Mouse (Mus musculus): Measurements from ENCODE around the gene Nup214.
"Not testable (repeated sequence)": the region's sequence is repeated elsewhere in the genome, so short reads cannot be mapped to it uniquely, and the experiment has no call there.

Nup214 gene

GRCm38 (mm10) chr2:31965110-31965509 lies 9.1 kb upstream of the Nup214 start:
- DNase-seq = peak; percentile 56

DNA sequence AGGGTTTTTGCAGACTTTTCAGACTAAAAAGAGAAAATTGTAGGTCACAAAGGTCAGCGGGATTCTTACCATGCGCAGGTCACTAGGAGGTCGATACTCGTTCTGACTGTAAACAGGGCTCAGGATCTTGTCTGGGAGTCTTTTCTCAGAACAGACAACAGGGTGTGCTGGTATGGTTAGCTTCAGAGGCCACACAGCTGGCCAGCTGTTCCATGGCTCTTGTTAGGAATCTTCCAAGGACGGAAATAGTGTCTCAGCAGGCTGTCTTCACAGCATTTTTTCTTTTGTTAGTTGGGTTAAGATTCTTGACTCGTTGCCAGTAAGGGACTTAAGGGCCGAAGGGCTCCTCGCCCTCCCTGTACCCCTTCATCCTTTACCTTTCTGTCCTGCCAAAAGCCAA lies 7.4 kb upstream of the Nup214 start:
- no peak for DNase-seq

DNA sequence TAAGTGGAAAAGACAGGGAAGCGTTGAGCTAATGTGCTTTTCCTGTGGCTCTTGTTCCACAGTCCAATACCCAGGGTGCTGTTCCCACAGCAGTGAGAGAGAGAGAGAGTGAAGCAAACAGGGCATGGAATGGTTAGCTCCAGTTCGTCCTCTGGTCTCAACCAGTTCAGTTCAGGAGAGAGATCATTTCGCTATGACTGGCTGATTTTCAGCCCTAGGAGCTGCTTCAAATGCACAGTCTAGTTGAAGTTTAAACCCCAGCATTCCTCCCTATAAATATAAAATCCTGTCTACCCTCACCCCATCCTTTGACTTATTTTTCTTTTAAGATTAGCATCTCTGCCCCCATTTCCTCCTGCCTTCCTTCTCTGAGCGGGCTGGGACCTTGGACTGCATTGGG lies 1.6 kb upstream of the Nup214 start:
- no peak for DNase-seq

GRCm38 (mm10) chr2:31974809-31975371 lies 654 bp downstream of the Nup214 start:
- no peak for DNase-seq

DNA sequence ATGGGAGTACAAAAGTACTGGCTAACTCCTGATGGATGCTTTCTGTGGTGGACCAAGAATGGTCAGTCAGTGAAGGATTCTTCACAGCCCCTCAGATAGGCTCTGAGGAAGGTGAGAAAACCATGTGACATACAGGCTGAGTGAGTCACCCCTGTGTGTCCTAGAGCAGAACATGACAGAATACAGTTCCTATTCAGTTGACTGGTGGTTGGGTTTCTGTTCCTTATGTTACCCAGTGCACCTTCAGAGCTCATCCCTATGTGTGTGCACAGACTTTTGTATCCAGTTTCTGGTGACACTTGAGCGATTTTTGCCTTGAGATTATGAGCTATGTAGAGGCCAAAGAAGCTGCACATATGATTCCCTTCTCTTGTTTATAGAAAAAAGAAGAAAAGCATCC lies 13.5 kb downstream of the Nup214 start:
- no peak for DNase-seq

- peak; percentile 36 for DNase-seq
Measured at GRCm38 (mm10) chr2:31990961-31991360, 16.7 kb downstream of the Nup214 start.

DNA sequence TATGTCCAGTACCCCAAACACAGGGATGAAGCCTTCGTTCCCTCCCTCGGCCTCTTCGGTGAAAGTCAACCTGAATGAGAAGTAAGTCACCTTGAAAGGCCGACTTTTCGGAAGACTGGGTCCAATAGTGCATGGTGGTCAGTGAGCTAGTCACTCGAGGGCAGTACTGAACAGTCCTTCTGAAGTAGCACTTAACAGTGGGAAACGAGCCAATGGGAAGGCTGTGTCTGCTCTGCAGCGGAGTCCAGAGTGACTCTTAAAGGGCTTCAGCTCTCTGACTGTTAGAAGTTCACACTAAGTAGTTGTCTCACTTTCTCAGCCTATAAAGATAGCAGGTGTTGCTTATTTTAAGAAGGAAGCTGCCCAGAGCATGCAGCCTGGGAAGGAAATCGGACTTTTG lies 20.7 kb downstream of the Nup214 start:
- peak; percentile 59 for DNase-seq

GRCm38 (mm10) chr2:31996060-31996459 lies 21.8 kb downstream of the Nup214 start:
- DNase-seq = no peak

DNA sequence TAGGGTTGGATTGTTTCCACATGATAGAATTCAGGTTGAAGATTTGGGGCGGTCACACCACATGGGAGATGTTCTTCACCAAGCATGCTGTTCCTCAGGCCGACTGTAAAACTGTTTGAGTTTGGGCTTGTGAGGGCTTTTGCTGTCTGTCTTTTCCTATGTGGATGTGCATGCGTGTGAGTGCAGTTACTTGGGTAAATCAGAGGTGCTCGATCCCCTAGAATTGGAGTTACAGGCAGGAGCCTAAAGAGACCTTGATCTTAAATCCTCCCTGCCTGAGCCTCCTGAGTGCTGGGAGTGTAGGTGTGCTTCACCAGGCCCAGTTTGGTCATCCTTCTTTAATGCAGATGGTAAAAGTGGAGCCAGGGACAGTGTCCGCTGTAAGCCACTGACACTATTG lies 23.3 kb downstream of the Nup214 start:
- no peak for DNase-seq

- no peak for DNase-seq
Measured at GRCm38 (mm10) chr2:31998443-31998842, 24.2 kb downstream of the Nup214 start.

GRCm38 (mm10) chr2:32008311-32008710 lies 34.1 kb downstream of the Nup214 start:
- no peak for DNase-seq

DNA sequence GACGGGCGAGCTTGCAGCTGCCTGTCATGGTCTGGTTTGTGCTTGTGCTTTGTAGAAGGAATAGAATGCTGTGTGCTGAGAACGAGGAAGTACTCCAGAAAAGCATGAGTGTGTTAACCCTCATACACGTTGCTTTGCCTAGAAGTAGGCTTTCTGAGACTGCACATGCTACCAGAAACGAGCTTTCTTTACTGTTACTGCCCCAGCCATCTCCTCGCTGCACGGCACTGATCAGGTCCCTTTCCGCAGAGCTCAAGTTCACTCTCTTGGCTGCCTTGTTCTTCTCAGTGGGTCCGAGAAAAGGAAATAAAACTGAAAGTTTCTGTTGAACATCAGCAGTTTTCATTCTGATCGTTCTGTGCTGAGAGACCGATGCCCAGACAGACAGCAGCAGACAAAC lies 34.5 kb downstream of the Nup214 start:
- no peak for DNase-seq

GRCm38 (mm10) chr2:32019704-32020103 lies 45.5 kb downstream of the Nup214 start:
- no peak for DNase-seq

GRCm38 (mm10) chr2:32020229-32020628 lies 46.0 kb downstream of the Nup214 start:
- DNase-seq = no peak

GRCm38 (mm10) chr2:32024372-32024771 lies 50.1 kb downstream of the Nup214 start:
- DNase-seq = no peak

DNA sequence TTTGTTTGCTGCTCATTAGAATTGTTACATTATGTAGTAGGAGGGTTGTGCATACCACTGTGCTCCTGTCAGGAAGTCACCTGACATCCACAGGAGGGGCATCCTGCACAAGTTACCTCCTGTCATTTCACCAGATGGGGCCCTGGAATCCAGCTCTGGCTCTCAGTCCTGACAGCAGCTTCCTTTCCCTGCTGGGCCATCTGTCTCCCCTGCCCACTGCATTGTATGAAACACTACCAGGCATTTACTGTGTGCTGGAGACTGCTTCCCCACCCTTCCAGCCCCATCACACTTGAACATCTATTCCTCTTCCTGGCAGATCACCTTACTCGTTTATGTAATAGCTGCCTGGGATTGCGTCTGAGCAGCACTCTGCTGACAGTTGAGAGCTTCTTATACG lies 55.4 kb downstream of the Nup214 start:
- DNase-seq = no peak

GRCm38 (mm10) chr2:32033436-32033835 lies 59.2 kb downstream of the Nup214 start:
- no peak for DNase-seq

GRCm38 (mm10) chr2:32034206-32034605 lies 60.0 kb downstream of the Nup214 start:
- no peak for DNase-seq

- no peak for DNase-seq
Measured at GRCm38 (mm10) chr2:32037279-32037858, 63.1 kb downstream of the Nup214 start.

DNA sequence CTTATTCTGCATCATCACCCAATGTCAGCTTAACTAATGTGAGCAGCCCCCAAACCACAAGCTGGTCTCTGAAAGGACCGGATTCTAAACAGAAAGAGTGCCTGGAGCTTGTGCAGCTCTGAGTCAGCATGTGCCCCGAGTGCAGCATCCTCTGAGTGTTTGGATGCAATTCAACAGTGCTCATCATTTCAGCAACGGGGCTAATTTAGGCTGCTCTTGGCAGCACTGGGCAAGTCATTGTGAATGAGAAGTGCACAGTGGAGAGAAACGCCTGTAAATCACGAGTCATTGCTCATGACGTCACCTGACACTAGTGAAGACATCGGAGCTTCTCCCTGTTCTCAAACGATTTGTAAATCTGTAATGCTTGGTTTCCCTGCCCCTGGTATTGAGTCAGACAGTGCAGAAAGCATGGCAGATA lies 64.4 kb downstream of the Nup214 start:
- no peak for DNase-seq

GRCm38 (mm10) chr2:32040646-32041045 lies 66.4 kb downstream of the Nup214 start:
- DNase-seq = not testable (repeated sequence)

DNA sequence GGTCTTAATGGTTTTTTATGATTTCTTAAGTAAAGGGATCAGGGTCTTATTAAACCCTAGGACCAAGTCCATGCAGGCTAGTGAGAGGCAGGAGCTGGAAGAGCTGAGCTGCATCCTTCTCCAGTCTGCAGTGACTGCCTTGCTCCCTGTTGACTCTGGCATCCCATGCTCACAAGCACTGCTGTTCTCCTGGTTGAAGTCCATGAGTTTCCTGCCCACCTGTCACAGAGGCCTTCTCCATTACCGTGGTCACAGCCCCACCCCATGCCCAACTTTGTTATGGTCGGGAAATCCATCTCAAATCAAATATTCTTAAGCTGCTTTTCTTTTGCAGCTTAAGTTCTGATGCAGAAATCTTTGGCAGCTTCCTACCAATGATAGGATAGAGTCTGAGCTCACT lies 66.9 kb downstream of the Nup214 start:
- no peak for DNase-seq

DNA sequence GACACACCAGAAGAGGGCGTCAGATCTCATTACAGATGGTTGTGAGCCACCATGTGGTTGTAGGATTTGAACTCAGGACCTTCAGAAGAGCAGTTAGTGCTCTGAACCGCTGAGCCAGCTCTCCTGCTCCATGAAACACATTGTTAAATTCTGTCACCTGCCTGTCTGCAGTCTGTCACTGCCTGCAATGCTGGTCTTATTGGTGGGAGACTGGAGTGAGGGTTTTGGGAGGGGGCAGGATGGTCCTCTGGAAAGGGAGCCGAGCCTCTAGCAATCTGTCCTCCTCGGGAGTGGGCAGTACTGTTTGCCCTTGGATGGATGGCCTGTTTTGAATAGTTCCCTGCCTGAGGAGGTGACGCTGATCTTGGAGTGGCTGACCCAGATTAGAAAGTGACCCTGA lies 69.6 kb downstream of the Nup214 start:
- no peak for DNase-seq

- DNase-seq = no peak
Measured at GRCm38 (mm10) chr2:32045375-32045774, 71.1 kb downstream of the Nup214 start.

GRCm38 (mm10) chr2:32046009-32046408 lies 71.8 kb downstream of the Nup214 start:
- no peak for DNase-seq

Data from lung, postnatal 14 days (tissue).